Mouse (Mus musculus): ENCODE measurements around the gene Oprm1. TPM values are rescaled to one million over a fixed set of nuclear protein-coding genes. Genes with fewer than 3 reads are reported as not detected.

The Oprm1 gene
- total and polyA plus RNA-seq, 2 experiments from 2014 or later = not detected

GRCm38 (mm10) chr10:6980236-6980635 is 221.9 kb downstream of the Oprm1 start:
- H3K4me2 ChIP-seq (ENCODE audit: low read depth, low read length) = peak overlapping the region; percentile 40
- no peak overlapping the region for H3K9ac ChIP-seq (replicated peaks; ENCODE audit: low read depth, low read length)
- H3K36me3 ChIP-seq (replicated peaks; ENCODE audit: control insufficient read depth, insufficient read depth, low read length) = no peaks in the 10 kb centered on the region
- H3K27ac ChIP-seq (ENCODE audit: low read depth) = no peak overlapping the region
- WGBS = 21% methylated on average over 6 of the region's 6 CpGs
- H3K27me3 ChIP-seq (ENCODE audit: control insufficient read depth, insufficient read depth, low read length) = no peaks in the 10 kb centered on the region
- TF ChIP-seq CTCF (IDR thresholded peaks at IDR 0.05; ENCODE audit: low read depth) (no peak), EP300 (IDR thresholded peaks at IDR 0.05; ENCODE audit: low read depth) (no peak)
- no peak for DNase-seq (ENCODE audit: low spot score)
- no peak for ATAC-seq (ENCODE audit: insufficient read depth, low read depth)
- H3K4me3 ChIP-seq (ENCODE audit: low read depth, low read length) = peak overlapping the region; percentile 22; the same call in 1 of the 2 replicates
- H3K4me1 ChIP-seq (ENCODE audit: control insufficient read depth, insufficient read depth) = no peaks in the 10 kb centered on the region
- H3K9me3 ChIP-seq (replicated peaks; ENCODE audit: control insufficient read depth, low read length) = no peaks in the 10 kb centered on the region

- TF ChIP-seq EP300 (IDR thresholded peaks at IDR 0.05; ENCODE audit: low read depth) (no peak), CTCF (IDR thresholded peaks at IDR 0.05; ENCODE audit: low read depth) (no peak)
- Histone ChIP-seq H3K9me3 (replicated peaks; ENCODE audit: control insufficient read depth, low read length) (no peaks in the 10 kb centered on the region), H3K27me3 (ENCODE audit: control insufficient read depth, insufficient read depth, low read length) (no peaks in the 10 kb centered on the region), H3K4me2 (ENCODE audit: low read depth, low read length) (no peak overlapping the region; the same call in 1 of the 2 replicates), H3K27ac (ENCODE audit: low read depth) (peak overlapping the region; percentile 51; the same call in 1 of the 2 replicates), H3K4me1 (ENCODE audit: control insufficient read depth, insufficient read depth) (no peaks in the 10 kb centered on the region), H3K36me3 (replicated peaks; ENCODE audit: control insufficient read depth, insufficient read depth, low read length) (no peaks in the 10 kb centered on the region), H3K4me3 (ENCODE audit: low read depth, low read length) (no peak overlapping the region), H3K9ac (replicated peaks; ENCODE audit: low read depth, low read length) (no peak overlapping the region)
- ATAC-seq (ENCODE audit: insufficient read depth, low read depth) (no peak), DNase-seq (ENCODE audit: low spot score) (no peak)
- WGBS = 55% methylated on average over 2 of the region's 2 CpGs
Observed at GRCm38 (mm10) chr10:6982751-6983151, 224.4 kb downstream of the Oprm1 start.

GRCm38 (mm10) chr10:6983431-6983830 is 225.1 kb downstream of the Oprm1 start:
- WGBS = 88% methylated on average over 2 of the region's 2 CpGs
- no peaks in the 10 kb centered on the region for H3K9me3 ChIP-seq (replicated peaks; ENCODE audit: control insufficient read depth, low read length)
- H3K27ac ChIP-seq (ENCODE audit: low read depth) = no peak overlapping the region
- no peak for TF ChIP-seq EP300 (IDR thresholded peaks at IDR 0.05; ENCODE audit: low read depth)
- no peak for TF ChIP-seq CTCF (IDR thresholded peaks at IDR 0.05; ENCODE audit: low read depth)
- ATAC-seq (ENCODE audit: insufficient read depth, low read depth) (no peak), DNase-seq (ENCODE audit: low spot score) (no peak)
- no peaks in the 10 kb centered on the region for H3K4me1 ChIP-seq (ENCODE audit: control insufficient read depth, insufficient read depth)
- no peak overlapping the region for H3K4me3 ChIP-seq (ENCODE audit: low read depth, low read length)
- no peak overlapping the region for H3K4me2 ChIP-seq (ENCODE audit: low read depth, low read length)
- H3K9ac ChIP-seq (replicated peaks; ENCODE audit: low read depth, low read length) = no peak overlapping the region
- H3K36me3 ChIP-seq (replicated peaks; ENCODE audit: control insufficient read depth, insufficient read depth, low read length) = no peaks in the 10 kb centered on the region
- no peaks in the 10 kb centered on the region for H3K27me3 ChIP-seq (ENCODE audit: control insufficient read depth, insufficient read depth, low read length)

GRCm38 (mm10) chr10:6986246-6986645 is 227.9 kb downstream of the Oprm1 start:
- Histone ChIP-seq H3K9me3 (replicated peaks; ENCODE audit: control insufficient read depth, low read length) (no peaks in the 10 kb centered on the region), H3K27ac (ENCODE audit: low read depth) (no peak overlapping the region), H3K27me3 (ENCODE audit: control insufficient read depth, insufficient read depth, low read length) (no peaks in the 10 kb centered on the region), H3K4me3 (ENCODE audit: low read depth, low read length) (no peak overlapping the region), H3K4me1 (ENCODE audit: control insufficient read depth, insufficient read depth) (no peaks in the 10 kb centered on the region), H3K4me2 (ENCODE audit: low read depth, low read length) (no peak overlapping the region), H3K9ac (replicated peaks; ENCODE audit: low read depth, low read length) (no peak overlapping the region), H3K36me3 (replicated peaks; ENCODE audit: control insufficient read depth, insufficient read depth, low read length) (no peaks in the 10 kb centered on the region)
- DNase-seq (ENCODE audit: low spot score) (no peak), ATAC-seq (ENCODE audit: insufficient read depth, low read depth) (no peak)
- WGBS = 78% methylated on average over 4 of the region's 4 CpGs
- TF ChIP-seq EP300 (IDR thresholded peaks at IDR 0.05; ENCODE audit: low read depth) = no peak
- no peak for TF ChIP-seq CTCF (IDR thresholded peaks at IDR 0.05; ENCODE audit: low read depth)

GRCm38 (mm10) chr10:6987399-6988098 is 229.2 kb downstream of the Oprm1 start:
- no peak for TF ChIP-seq EP300 (IDR thresholded peaks at IDR 0.05; ENCODE audit: low read depth)
- TF ChIP-seq CTCF (IDR thresholded peaks at IDR 0.05; ENCODE audit: low read depth) = no peak
- peak; percentile 27; the same call in 1 of the 2 replicates for ATAC-seq (ENCODE audit: insufficient read depth, low read depth)
- no peaks in the 10 kb centered on the region for H3K36me3 ChIP-seq (replicated peaks; ENCODE audit: control insufficient read depth, insufficient read depth, low read length)
- H3K27ac ChIP-seq (ENCODE audit: low read depth) = no peak overlapping the region
- no peak for DNase-seq (ENCODE audit: low spot score)
- no peak overlapping the region for H3K4me2 ChIP-seq (ENCODE audit: low read depth, low read length)
- H3K9ac ChIP-seq (replicated peaks; ENCODE audit: low read depth, low read length) = no peak overlapping the region
- H3K27me3 ChIP-seq (ENCODE audit: control insufficient read depth, insufficient read depth, low read length) = no peaks in the 10 kb centered on the region
- no peak overlapping the region for H3K4me3 ChIP-seq (ENCODE audit: low read depth, low read length)
- 48% methylated on average over 4 of the region's 4 CpGs for WGBS
- no peaks in the 10 kb centered on the region for H3K9me3 ChIP-seq (replicated peaks; ENCODE audit: control insufficient read depth, low read length)
- H3K4me1 ChIP-seq (ENCODE audit: control insufficient read depth, insufficient read depth) = no peaks in the 10 kb centered on the region

- no peak for DNase-seq (ENCODE audit: low spot score)
- no peak overlapping the region for H3K4me3 ChIP-seq (ENCODE audit: low read depth, low read length)
- no peak overlapping the region for H3K27ac ChIP-seq (ENCODE audit: low read depth)
- H3K9me3 ChIP-seq (replicated peaks; ENCODE audit: control insufficient read depth, low read length) = no peaks in the 10 kb centered on the region
- no peak overlapping the region for H3K9ac ChIP-seq (replicated peaks; ENCODE audit: low read depth, low read length)
- WGBS = 63% methylated on average over 1 of the region's 1 CpGs
- no peaks in the 10 kb centered on the region for H3K36me3 ChIP-seq (replicated peaks; ENCODE audit: control insufficient read depth, insufficient read depth, low read length)
- H3K4me1 ChIP-seq (ENCODE audit: control insufficient read depth, insufficient read depth) = no peaks in the 10 kb centered on the region
- TF ChIP-seq CTCF (IDR thresholded peaks at IDR 0.05; ENCODE audit: low read depth) (no peak), EP300 (IDR thresholded peaks at IDR 0.05; ENCODE audit: low read depth) (no peak)
- H3K4me2 ChIP-seq (ENCODE audit: low read depth, low read length) = no peak overlapping the region
- ATAC-seq (ENCODE audit: insufficient read depth, low read depth) = no peak
- no peaks in the 10 kb centered on the region for H3K27me3 ChIP-seq (ENCODE audit: control insufficient read depth, insufficient read depth, low read length)
Observed at GRCm38 (mm10) chr10:6988555-6988954, 230.2 kb downstream of the Oprm1 start.

Data from heart, postnatal 0 days (tissue).